Mouse (Mus musculus) lung, postnatal 25 days (tissue): ENCODE measurements at regions not wholly inside any gene's neighbourhood (a gene's known extent, or its start where the extent isn't known, plus 50 kb on each side); places are given as distances from the start of the nearest gene placed in this dataset.

Source experiments
- DNase-seq: peaks from one replicate; pipeline ENCODE4 v3.0.0; 2022; ENCODE audit warnings: low spot score

DNA sequence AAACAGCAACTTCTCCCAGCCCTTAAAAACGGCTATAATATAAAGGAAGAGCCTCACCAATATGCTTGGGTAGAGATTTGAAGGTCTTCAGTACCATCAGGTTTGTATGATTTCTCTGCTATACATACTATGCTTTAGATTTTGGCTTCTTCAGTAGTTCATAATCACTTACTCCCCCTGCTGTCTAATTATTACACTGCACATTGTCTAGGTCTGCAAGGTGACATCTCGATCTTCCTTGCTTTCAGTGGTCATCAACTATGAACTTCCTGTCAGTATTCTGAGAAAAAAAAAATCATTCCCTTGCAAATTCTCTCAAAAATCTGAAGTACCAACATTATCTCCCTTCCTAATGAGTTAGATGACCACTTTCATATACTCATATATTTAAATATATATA lies 225.4 kb upstream of the Galnt5 start:
- DNase-seq: no peak

GRCm38 (mm10) chr2:57776154-57776553 lies 221.5 kb upstream of the Galnt5 start:
- no peak for DNase-seq

GRCm38 (mm10) chr2:57780836-57781235 lies 216.8 kb upstream of the Galnt5 start:
- no peak for DNase-seq

- DNase-seq: no peak
These were observed 204.0 kb upstream of the Galnt5 start for GRCm38 (mm10) chr2:57793519-57794296.

- DNase-seq: no peak
These were observed 198.4 kb upstream of the Galnt5 start for GRCm38 (mm10) chr2:57799279-57799678.

DNA sequence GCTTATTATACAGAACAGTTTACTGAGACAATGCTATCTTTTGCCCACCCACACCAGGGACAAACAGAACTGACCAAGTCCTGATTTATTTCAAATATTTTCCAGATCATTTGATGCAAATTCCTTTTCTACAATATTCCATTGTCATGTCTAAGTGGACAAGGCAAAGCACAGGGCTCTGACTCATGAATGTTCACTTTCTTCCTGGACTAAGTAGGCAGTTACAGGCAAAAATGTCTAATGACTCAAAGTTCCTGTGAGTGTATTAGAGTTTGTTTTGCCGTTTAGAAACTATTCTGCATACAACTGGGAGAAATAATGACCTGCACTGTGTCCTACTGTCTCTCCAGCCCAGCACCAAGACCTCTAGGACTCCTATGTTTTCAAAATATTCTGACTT lies 189.8 kb upstream of the Galnt5 start:
- DNase-seq: no peak

DNA sequence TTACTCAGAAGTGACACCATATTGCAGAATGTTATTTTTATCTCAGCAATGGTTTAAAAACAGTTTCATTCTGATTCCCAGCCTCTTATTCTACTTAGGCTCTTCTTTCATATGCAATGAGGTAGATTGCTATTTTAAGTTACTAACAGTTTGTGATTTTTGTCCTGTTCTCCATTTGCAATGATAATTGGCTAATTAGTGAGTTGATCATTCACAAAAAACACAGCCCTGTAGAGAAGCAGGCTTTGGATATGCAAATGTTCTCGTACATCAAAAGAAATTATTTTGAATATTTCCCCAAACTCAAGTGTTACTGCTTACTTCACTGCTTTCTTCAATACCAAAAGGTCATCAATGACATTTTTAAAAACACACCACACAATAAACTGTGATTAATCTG lies 184.7 kb upstream of the Galnt5 start:
- no peak for DNase-seq

- DNase-seq: no peak
These were observed 177.3 kb upstream of the Galnt5 start for GRCm38 (mm10) chr2:57820343-57820742.

- DNase-seq: no peak
These were observed 176.8 kb upstream of the Galnt5 start for GRCm38 (mm10) chr2:57820923-57821322.

GRCm38 (mm10) chr2:57828284-57828683 lies 169.4 kb upstream of the Galnt5 start:
- no peak for DNase-seq

DNA sequence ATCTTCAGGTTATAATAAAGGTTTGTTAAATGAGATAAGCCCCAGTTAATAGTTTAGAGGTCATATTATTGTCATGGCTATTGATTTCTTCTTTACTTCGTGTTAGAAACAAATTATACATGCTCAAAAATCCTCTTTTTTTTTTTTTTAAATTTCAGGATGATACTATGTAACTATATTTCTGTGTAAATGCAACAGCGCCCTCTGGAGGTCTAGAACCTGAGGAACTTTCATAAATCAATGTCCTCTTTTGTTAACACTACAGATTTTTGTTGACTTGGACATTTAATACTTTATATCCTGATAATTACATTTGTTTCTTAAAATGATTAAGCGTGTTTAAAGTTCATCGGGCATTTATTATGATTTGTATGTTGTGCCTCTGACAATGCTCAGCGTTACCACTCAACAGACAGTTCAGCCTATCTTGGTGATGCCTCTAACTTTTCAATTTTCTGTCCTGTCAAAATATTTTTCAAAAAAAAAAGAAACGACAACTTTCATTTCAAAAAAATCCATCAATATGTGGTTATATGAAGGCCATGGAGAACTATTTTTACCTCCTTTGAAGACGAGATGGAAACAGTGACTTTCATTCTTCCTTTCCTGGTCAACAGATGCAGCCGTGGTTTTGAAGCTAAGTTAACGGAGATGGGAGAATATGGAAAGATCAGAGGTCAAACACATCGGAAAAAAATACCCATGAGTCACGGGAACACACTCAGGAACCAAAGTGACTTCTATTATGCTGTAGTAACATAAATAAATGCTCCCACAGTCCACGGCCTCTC lies 164.9 kb upstream of the Galnt5 start:
- DNase-seq: peak; percentile 26

DNA sequence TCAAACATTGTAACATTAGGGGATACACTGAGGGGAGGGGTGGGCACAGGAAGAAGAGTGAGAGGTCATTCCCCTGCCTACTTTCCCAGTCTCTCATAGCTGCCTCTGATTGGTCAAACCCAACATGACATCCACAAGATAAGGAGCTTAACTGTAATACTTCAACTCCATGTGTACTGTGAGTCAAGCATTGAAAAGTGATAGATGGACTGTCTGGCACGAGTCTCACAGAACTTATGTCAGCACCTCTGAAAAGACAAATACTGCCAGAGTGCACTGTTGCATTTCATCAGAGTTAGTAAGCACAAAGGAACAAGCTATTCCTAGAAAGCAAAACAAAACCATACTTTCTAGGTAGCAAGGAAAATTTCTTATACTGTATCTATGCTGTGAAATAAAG lies 152.5 kb upstream of the Galnt5 start:
- no peak for DNase-seq

DNA sequence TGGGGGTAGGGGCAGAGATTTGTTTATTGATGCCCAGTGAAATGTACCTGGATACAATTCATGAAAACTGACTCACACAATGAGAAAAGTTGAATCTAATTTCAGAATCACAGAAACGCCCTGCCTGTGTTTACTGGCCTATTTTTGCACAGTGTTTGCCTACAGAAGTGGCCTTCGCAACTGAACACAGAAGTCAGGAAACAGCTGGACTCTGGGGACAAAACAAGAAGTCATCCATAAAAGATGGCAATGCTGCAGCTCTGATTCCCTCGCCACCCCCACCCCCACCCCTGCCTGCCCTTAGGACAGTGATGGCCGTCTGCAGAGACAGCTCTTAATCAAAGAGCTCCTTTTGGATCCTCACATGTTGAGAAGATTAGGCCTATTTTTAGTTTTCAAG lies 150.0 kb upstream of the Galnt5 start:
- DNase-seq: no peak

GRCm38 (mm10) chr2:57849338-57850057 lies 148.2 kb upstream of the Galnt5 start:
- no peak for DNase-seq

GRCm38 (mm10) chr2:57850058-57850400 lies 147.7 kb upstream of the Galnt5 start:
- DNase-seq: no peak

DNA sequence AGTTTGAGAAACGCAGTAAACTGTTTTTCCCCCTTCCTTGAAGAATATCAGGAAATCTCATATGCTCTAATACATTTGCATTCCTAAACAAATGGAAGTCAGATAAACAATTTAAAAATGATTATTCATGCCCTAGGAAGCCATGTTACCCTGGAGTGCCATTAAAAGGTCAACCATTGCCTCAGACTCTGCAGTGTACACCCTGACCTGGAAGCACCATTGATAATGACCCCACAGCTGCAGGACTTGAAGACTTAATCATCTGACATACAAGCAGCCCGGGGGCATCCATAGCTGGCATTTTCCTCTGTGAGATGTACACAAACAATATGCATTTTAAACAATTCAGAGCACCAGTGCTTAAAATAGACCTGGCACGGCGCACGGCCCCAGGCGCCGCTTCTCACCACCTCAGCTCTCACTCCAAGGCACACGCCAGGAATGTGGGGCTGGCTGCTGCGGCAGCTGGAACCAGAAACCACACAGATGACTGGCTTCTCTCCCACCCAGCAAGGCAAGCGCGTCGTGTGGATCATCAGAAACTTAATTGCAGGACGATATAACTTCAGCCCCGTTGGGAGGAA lies 141.1 kb upstream of the Galnt5 start:
- no peak for DNase-seq

GRCm38 (mm10) chr2:57865289-57865688 lies 132.4 kb upstream of the Galnt5 start:
- DNase-seq: no peak

DNA sequence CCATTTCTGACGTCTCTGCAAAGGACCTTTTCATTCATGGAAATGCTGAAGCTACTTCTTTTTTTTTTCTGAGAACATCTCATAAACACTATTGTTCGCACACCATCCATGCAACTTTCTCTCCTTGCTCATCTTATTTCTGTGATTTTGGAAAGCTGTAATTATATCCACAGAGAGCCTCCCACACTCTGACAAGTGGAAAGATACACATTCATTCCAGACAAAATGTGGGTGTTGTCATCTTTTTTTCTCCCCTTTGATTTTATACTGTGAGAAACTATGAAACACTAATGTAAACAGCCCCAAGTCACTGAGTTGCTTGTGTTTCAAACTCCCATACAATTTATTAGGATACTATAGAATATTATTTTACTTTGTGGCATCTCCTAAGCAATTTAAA lies 129.6 kb upstream of the Galnt5 start:
- DNase-seq: no peak

DNA sequence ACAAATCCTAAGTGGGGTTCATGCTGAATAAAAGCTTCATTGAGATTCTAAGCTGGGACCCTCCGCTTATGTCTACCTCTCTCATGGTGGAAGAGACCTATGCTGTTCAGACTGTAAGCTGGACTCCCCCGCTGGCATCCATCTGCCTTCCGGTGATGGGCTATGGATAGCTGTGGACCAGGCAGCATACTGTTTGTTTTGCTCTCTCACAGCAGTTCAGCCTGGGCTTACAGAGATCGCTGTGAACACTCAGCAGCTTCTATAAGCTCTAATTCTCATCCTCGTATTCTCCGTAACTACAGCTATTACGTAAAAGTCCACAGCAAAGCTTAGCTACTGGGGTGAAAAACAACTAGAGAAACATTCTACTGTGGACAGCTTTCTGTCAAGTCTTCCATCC lies 97.5 kb upstream of the Galnt5 start:
- DNase-seq: no peak

DNA sequence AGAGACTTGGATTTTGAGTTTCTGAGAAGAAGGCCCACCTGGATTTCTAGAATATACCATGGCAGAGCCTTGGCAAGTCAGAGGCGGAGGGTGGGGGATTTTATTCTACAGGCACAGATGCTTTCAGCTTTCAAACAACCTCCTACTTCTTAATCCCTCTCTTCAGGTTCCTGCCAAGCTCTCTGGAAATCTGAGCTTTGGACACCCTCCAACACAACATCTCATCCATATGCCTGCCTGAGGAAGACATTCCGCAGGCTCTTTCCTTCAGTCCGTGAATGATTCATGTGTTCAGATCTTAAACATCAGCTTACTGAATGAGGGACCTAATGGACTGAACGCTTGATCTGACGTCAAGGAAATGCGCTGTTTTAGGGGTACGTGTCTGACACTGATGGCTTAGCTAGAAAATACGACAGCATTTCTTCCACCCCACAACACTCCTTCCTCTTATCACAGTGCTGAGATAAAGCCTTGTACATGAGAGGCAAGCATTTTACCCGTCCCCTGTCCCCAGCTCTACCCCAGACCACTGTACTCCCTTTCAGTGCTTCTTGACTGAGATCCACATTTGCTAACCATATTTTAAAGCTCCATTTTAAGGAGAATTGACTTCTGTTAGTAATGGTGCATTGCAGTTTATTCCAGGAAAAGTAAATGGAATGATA lies 97.0 kb upstream of the Galnt5 start:
- no peak for DNase-seq

DNA sequence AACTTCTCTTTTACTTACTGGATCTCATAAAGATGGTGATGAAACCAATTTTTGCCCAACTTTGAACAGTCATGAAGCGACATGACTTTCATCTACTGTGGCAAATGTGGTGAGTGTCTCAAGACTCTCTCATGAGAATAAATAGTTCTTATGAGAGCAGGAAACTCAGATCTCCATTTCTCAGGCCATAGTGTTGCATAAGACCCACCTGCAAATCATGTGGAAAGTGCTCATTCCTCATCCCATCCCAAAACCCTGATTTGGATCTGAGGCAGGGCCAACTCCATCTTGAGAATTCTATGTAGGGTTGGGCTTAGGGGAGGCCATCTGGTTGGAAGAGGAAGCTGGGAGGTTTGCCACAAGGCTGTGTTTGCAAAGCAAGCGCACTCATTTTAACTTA lies 92.5 kb upstream of the Galnt5 start:
- DNase-seq: no peak

DNA sequence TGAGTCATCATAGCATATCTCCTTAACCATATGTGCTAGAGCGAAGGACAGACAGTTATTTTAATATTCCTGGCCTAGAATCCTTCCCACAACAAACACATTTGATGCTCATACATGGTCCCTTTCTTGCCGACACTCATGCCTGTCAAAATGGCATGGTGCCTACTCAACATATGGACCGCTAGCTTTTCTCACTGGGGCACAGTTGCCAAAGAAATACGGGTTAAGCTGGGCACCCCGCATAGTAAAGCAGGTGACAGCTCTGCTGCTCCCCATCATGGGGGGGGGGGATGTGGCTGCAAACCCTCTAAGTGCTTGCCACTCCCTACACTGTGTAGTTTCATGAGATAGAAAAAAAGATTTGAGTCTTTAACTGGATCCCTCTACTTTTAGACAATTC lies 90.7 kb upstream of the Galnt5 start:
- DNase-seq: no peak
